Mouse (Mus musculus): ENCODE measurements around the gene Oprl1.
A peak's percentile ranks its signal among the peaks of the same experiment; 100 is the strongest.

Oprl1 gene

GRCm38 (mm10) chr2:181693339-181694280, 21.2 kb upstream of the Oprl1 start, which contains the start of gene Rgs19:
Rgs19 (minus strand) TSS chr2:181693977.
- peak; percentile 79 for DNase-seq

GRCm38 (mm10) chr2:181694581-181694980, 20.2 kb upstream of the Oprl1 start:
- DNase-seq: no peak

GRCm38 (mm10) chr2:181695776-181696175, 19.0 kb upstream of the Oprl1 start:
- no peak for DNase-seq

- DNase-seq: no peak
These were observed 17.9 kb upstream of the Oprl1 start for GRCm38 (mm10) chr2:181696801-181697420.

- no peak for DNase-seq
These were observed 16.6 kb upstream of the Oprl1 start, which contains the start of gene Lkaaear1 for GRCm38 (mm10) chr2:181698241-181698640. Lkaaear1 (minus strand) TSS chr2:181698442.

- no peak for DNase-seq
These were observed 8.1 kb upstream of the Oprl1 start for GRCm38 (mm10) chr2:181706668-181707067.

GRCm38 (mm10) chr2:181713749-181714148, 1.1 kb upstream of the Oprl1 start:
- DNase-seq: peak; percentile 82

GRCm38 (mm10) chr2:181715382-181715781, 566 bp downstream of the Oprl1 start:
- DNase-seq: no peak

- no peak for DNase-seq
These were observed 2.2 kb downstream of the Oprl1 start for GRCm38 (mm10) chr2:181716991-181717390.

GRCm38 (mm10) chr2:181720061-181720460, 5.2 kb downstream of the Oprl1 start:
- no peak for DNase-seq

- no peak for DNase-seq
These were observed 6.4 kb downstream of the Oprl1 start for GRCm38 (mm10) chr2:181721200-181721599.

GRCm38 (mm10) chr2:181722213-181722612, 7.4 kb downstream of the Oprl1 start:
- no peak for DNase-seq

- no peak for DNase-seq
These were observed 12.9 kb downstream of the Oprl1 start for GRCm38 (mm10) chr2:181727659-181728262.

- DNase-seq: no peak
These were observed 15.2 kb downstream of the Oprl1 start for GRCm38 (mm10) chr2:181730051-181730450.

GRCm38 (mm10) chr2:181752626-181753025, 37.8 kb downstream of the Oprl1 start:
- DNase-seq: no peak

- DNase-seq: no peak
These were observed 43.4 kb downstream of the Oprl1 start for GRCm38 (mm10) chr2:181758147-181758725.

GRCm38 (mm10) chr2:181759041-181759440, 44.2 kb downstream of the Oprl1 start:
- peak; percentile 69 for DNase-seq

- no peak for DNase-seq
These were observed 48.4 kb downstream of the Oprl1 start, which contains the start of gene Myt1 for GRCm38 (mm10) chr2:181763006-181763830. Myt1 (plus strand) TSS chr2:181763332.

GRCm38 (mm10) chr2:181763886-181764527, 49.2 kb downstream of the Oprl1 start:
- DNase-seq: no peak

- no peak for DNase-seq
These were observed 49.8 kb downstream of the Oprl1 start for GRCm38 (mm10) chr2:181764600-181764999.

- DNase-seq: no peak
These were observed 50.4 kb downstream of the Oprl1 start for GRCm38 (mm10) chr2:181765251-181765650.
